Mouse (Mus musculus) telencephalon, adult 2 months (tissue): ENCODE results near the gene Tbx1.

Source experiments
- DNase-seq: peaks from one replicate; pipeline ENCODE4 v3.0.0-alpha.2; 2011; ENCODE audit warnings: low read depth, low spot score

Tbx1 gene

GRCm38 (mm10) chr16:18588738-18589055 lies 1.8 kb downstream of the Tbx1 start:
- no peak for DNase-seq

- no peak for DNase-seq
These were observed 2.4 kb downstream of the Tbx1 start for GRCm38 (mm10) chr16:18587847-18588737.

GRCm38 (mm10) chr16:18586906-18587546 lies 3.4 kb downstream of the Tbx1 start:
- no peak for DNase-seq

GRCm38 (mm10) chr16:18586076-18586905 lies 4.2 kb downstream of the Tbx1 start:
- no peak for DNase-seq

GRCm38 (mm10) chr16:18585676-18586075 lies 4.8 kb downstream of the Tbx1 start:
- DNase-seq, result no peak

GRCm38 (mm10) chr16:18584901-18585510 lies 5.5 kb downstream of the Tbx1 start:
- no peak for DNase-seq

GRCm38 (mm10) chr16:18583673-18584357 lies 6.7 kb downstream of the Tbx1 start:
- no peak for DNase-seq

GRCm38 (mm10) chr16:18583169-18583568 lies 7.3 kb downstream of the Tbx1 start:
- no peak for DNase-seq

- DNase-seq, result no peak
These were observed 7.9 kb downstream of the Tbx1 start for GRCm38 (mm10) chr16:18582426-18583148.

GRCm38 (mm10) chr16:18581623-18582205 lies 8.8 kb downstream of the Tbx1 start:
- no peak for DNase-seq

- no peak for DNase-seq
These were observed 9.3 kb downstream of the Tbx1 start for GRCm38 (mm10) chr16:18581050-18581622.

GRCm38 (mm10) chr16:18580389-18580788 lies 10.1 kb downstream of the Tbx1 start:
- DNase-seq, result no peak

- no peak for DNase-seq
These were observed 12.8 kb downstream of the Tbx1 start for GRCm38 (mm10) chr16:18577599-18578160.

GRCm38 (mm10) chr16:18577071-18577470 lies 13.4 kb downstream of the Tbx1 start:
- no peak for DNase-seq

- no peak for DNase-seq
These were observed 16.3 kb downstream of the Tbx1 start for GRCm38 (mm10) chr16:18574196-18574595.

GRCm38 (mm10) chr16:18568599-18568998 lies 21.9 kb downstream of the Tbx1 start:
- no peak for DNase-seq

GRCm38 (mm10) chr16:18564472-18564871 lies 26.0 kb downstream of the Tbx1 start:
- DNase-seq, result no peak

- DNase-seq, result no peak
These were observed 34.0 kb downstream of the Tbx1 start for GRCm38 (mm10) chr16:18556461-18556860.

GRCm38 (mm10) chr16:18555235-18555935 lies 35.1 kb downstream of the Tbx1 start:
- no peak for DNase-seq
